Mouse (Mus musculus): Measurements from ENCODE around the gene Babam2.

DNA sequence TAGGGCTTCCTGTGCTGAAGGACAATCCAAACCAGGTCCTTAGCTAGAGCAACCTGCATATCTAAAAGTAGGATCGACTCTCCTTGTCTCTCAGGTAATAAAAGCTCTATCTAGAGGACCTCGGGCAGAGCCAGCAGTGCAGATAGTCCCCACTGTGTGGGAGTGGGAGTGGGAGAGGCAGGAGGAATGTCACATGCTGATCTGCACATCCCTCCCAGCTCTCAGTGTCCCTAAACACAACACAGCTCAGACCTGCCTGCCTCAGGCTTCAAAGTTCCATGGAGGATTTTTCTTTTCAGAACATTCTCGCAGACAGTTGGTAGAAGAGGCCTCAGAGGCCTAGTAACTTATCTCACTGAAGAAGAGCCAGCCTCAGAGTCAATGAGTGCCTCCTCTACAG, 371.1 kb downstream of the Babam2 start:
- TF ChIP-seq TAL1 (conservative IDR thresholded peaks at IDR 0.05; ENCODE audit: low read depth, low read length) (no peak), CTCF (IDR thresholded peaks at IDR 0.05; ENCODE audit: low read depth, low read length) (no peak), POLR2AphosphoS5 (IDR thresholded peaks at IDR 0.05; ENCODE audit: insufficient replicate concordance, low read depth, low read length) (no peak), GATA2 (IDR thresholded peaks at IDR 0.05; ENCODE audit: borderline replicate concordance, low read depth, low read length) (no peak), GATA1 (IDR thresholded peaks at IDR 0.05; ENCODE audit: borderline replicate concordance, low read length) (no peak)
